In the genomic region with DNA sequence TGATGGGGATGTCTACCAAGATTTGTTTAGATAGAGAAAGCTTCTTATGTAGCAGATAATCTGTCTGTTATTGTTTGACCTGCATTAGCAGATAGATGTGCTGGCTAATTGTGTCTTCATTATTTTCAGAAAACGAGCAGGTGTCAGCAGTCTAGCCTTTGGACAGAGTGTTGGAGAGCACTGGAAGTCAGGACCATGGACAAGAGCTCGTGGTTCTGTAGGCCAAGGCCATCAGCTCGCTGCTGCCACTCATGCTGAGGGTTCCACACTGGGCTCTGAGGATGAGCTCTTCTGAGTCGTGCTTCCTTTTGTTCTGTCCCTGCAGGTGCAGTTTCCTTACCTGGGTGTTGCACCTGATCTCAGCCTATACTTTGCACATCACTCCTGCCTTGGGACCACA, we compare ENCODE assay signal across 7 mouse cellular contexts.
DNase-seq lines count a peak whose midpoint lies in the region.

No protein-coding gene starts in this region.

- intact Hi-C loops in heart, postnatal 10 days (cut with DNase I): no loop called here

- peak; percentile 37 to 49 for DNase-seq in heart, postnatal 10 days
- no peak for DNase-seq in heart, adult 8-10 months (ENCODE audit: low spot score)
- DNase-seq in 416B (ENCODE audit: low read depth) (peak; percentile 60), ES-CJ7 (ENCODE audit: low read depth, low spot score) (peak; percentile 41)
- DNase-seq in embryo, embryonic 10.5 days (ENCODE audit: low spot score): peak; percentile 26
- DNase-seq in left cerebral cortex, adult 11 months (ENCODE audit: low spot score): no peak
- no peak for DNase-seq in left cerebral cortex, adult 18-20 months (ENCODE audit: low spot score in 2 of 2)

Comparison
In these comparisons a context has a peak if more than half of its experiments do, and no peak if none do; other contexts are left out.
1. DNase-seq: peak in heart, postnatal 10 days (2 of 2), 416B (single experiment), ES-CJ7 (single experiment) and embryo, embryonic 10.5 days (single experiment); none in heart, adult 8-10 months (single experiment), left cerebral cortex, adult 11 months (single experiment) and left cerebral cortex, adult 18-20 months (0 of 2).